ENCODE assay signal across 8 mouse cellular contexts in the genomic region with DNA sequence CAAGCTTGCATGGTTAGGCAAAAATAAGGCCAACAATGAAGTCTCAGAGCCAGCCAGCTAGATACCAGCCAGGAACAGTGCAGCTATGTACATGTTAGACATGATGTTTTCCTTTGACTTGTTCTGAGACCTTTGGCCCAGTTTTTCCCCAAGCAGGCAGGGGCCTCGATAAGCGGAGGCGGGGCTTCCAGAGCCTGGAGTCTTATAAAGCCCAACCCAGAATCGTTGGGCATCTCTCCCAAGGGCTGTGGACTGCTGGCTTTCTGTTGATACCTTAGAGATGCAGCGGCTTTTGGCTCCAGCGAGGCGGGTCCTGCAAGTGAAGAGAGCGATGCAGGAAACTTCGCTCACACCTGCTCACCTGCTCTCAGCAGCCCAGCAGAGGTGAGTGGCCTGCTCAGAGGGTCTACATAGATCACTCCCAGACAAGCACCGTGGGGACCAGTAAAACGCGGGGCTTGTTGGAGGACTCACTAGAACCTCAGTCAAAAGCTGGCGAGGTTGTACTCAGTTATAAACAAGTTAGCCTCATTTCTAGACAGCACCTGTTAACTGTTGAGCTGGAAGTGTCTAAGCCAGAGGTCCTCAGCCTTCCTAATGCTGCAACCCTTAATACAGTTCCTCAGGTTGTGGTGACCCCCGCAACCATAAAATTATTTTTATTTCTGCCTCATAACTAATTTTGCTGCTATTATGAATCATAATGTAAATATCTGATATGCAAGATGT. TPM values are rescaled to one million over a fixed set of nuclear protein-coding genes. Genes with fewer than 3 reads are reported as not detected.
DNase-seq lines count a peak whose midpoint lies in the region; ATAC-seq and TF ChIP-seq lines count a peak whose summit lies in the region.

A gene (plus strand): TSS at position 232 of the 729 bp plus-strand sequence.

- ATAC-seq in forebrain, embryonic 15.5 days (replicated peaks), result peak; percentile 65
- ATAC-seq in limb, embryonic 14.5 days (ENCODE audit: low FRiP score, low read depth), result 0 out of 2 replicates have a peak, but pooled peaks have one; percentile 12
- peak; percentile 37; the same call in 1 of the 2 replicates for ATAC-seq in midbrain, embryonic 14.5 days (ENCODE audit: low FRiP score, low TSS enrichment)

- H3K9ac ChIP-seq in forebrain, embryonic 15.5 days (replicated peaks), result no peak within 1 kb of the TSS
- no peak within 1 kb of the TSS for H3K9ac ChIP-seq in limb, embryonic 14.5 days (ENCODE audit: low read depth, low read length, severe bottlenecking)
- H3K9ac ChIP-seq in midbrain, embryonic 14.5 days (replicated peaks; ENCODE audit: low read length), result no peak within 1 kb of the TSS

- intact Hi-C loops in left cerebral cortex, postnatal 14 days (cut with DNase I), result no loop called here

- H3K9me3 ChIP-seq in forebrain, embryonic 15.5 days, result no peaks in the 10 kb centered on the region
- no peaks in the 10 kb centered on the region for H3K9me3 ChIP-seq in hindbrain, embryonic 10.5 days
- H3K9me3 ChIP-seq in limb, embryonic 14.5 days (ENCODE audit: control insufficient read depth, low read length), result no peaks in the 10 kb centered on the region
- no peaks in the 10 kb centered on the region for H3K9me3 ChIP-seq in midbrain, embryonic 14.5 days (ENCODE audit: control insufficient read depth, low read length)

- peak; percentile 7 to 8 for DNase-seq in left cerebral cortex, postnatal 14 days (ENCODE audit: low spot score in 2 of 2)
- DNase-seq in left cerebral cortex, adult 18-20 months (ENCODE audit: low spot score in 2 of 2), result no peak
- peak; percentile 24 for DNase-seq in hindbrain, embryonic 10.5 days (ENCODE audit: low spot score)
- DNase-seq in limb, embryonic 14.5 days (ENCODE audit: low spot score), result peak; percentile 18
- peak; percentile 23 for DNase-seq in midbrain, embryonic 14.5 days
- DNase-seq in thymus, postnatal 10 days (ENCODE audit: low spot score in 2 of 2), result peak; percentile 21 to 33
- DNase-seq in natural killer cell, adult 2 months (ENCODE audit: low spot score in 2 of 2), result no peak

- no peaks in the 10 kb centered on the region for H3K4me1 ChIP-seq in forebrain, embryonic 15.5 days
- peaks cover 14% of the 10 kb centered on the region for H3K4me1 ChIP-seq in hindbrain, embryonic 10.5 days (replicated peaks)
- H3K4me1 ChIP-seq in limb, embryonic 14.5 days (ENCODE audit: control insufficient read depth, insufficient read depth, low read length), result peaks cover 5% of the 10 kb centered on the region
- no peaks in the 10 kb centered on the region for H3K4me1 ChIP-seq in midbrain, embryonic 14.5 days (ENCODE audit: control insufficient read depth, insufficient read depth, low read length)

- no peak within 1 kb of the TSS for H3K27ac ChIP-seq in forebrain, embryonic 15.5 days (replicated peaks)
- H3K27ac ChIP-seq in hindbrain, embryonic 10.5 days, result peak within 1 kb of the TSS; percentile 23; the same call in 1 of the 2 replicates
- H3K27ac ChIP-seq in limb, embryonic 14.5 days (replicated peaks; ENCODE audit: low read depth, low read length), result no peak within 1 kb of the TSS
- H3K27ac ChIP-seq in midbrain, embryonic 14.5 days (replicated peaks; ENCODE audit: low read depth, low read length), result no peak within 1 kb of the TSS

- WGBS in forebrain, embryonic 15.5 days, result 65% methylated on average over 14 of the region's 14 CpGs
- 62% methylated on average over 14 of the region's 14 CpGs for WGBS in hindbrain, embryonic 10.5 days
- 53% methylated on average over 14 of the region's 14 CpGs for WGBS in limb, embryonic 14.5 days
- WGBS in midbrain, embryonic 14.5 days, result 62% methylated on average over 14 of the region's 14 CpGs

- H3K4me3 ChIP-seq in forebrain, embryonic 15.5 days, result no peak within 1 kb of the TSS
- H3K4me3 ChIP-seq in hindbrain, embryonic 10.5 days, result no peak within 1 kb of the TSS
- no peak within 1 kb of the TSS for H3K4me3 ChIP-seq in limb, embryonic 14.5 days (replicated peaks; ENCODE audit: low read length)
- H3K4me3 ChIP-seq in midbrain, embryonic 14.5 days (replicated peaks; ENCODE audit: low read depth, low read length), result no peak within 1 kb of the TSS

- no peak for TF ChIP-seq POLR2A in limb, embryonic 14.5 days (IDR thresholded peaks at IDR 0.05; ENCODE audit: borderline replicate concordance, extremely low read depth, insufficient read depth, insufficient read length)

- H3K27me3 ChIP-seq in forebrain, embryonic 15.5 days, result no peaks in the 10 kb centered on the region
- no peaks in the 10 kb centered on the region for H3K27me3 ChIP-seq in hindbrain, embryonic 10.5 days (ENCODE audit: insufficient read depth, poor library complexity, severe bottlenecking)
- H3K27me3 ChIP-seq in limb, embryonic 14.5 days (ENCODE audit: control insufficient read depth, insufficient read depth, low read length), result no peaks in the 10 kb centered on the region
- H3K27me3 ChIP-seq in midbrain, embryonic 14.5 days (ENCODE audit: control insufficient read depth, insufficient read depth, low read length), result no peaks in the 10 kb centered on the region

- H3K36me3 ChIP-seq in forebrain, embryonic 15.5 days, result no peaks in the 10 kb centered on the region
- no peaks in the 10 kb centered on the region for H3K36me3 ChIP-seq in hindbrain, embryonic 10.5 days
- no peaks in the 10 kb centered on the region for H3K36me3 ChIP-seq in limb, embryonic 14.5 days (ENCODE audit: control insufficient read depth, insufficient read depth, low read length)
- no peaks in the 10 kb centered on the region for H3K36me3 ChIP-seq in midbrain, embryonic 14.5 days (ENCODE audit: control insufficient read depth, insufficient read depth, low read length)

- no peak within 1 kb of the TSS for H3K4me2 ChIP-seq in forebrain, embryonic 15.5 days (replicated peaks)
- H3K4me2 ChIP-seq in limb, embryonic 14.5 days (replicated peaks; ENCODE audit: low read depth, low read length, severe bottlenecking), result peak within 1 kb of the TSS; percentile 6; the same call in 1 of the 2 replicates
- H3K4me2 ChIP-seq in midbrain, embryonic 14.5 days (ENCODE audit: low read length), result no peak within 1 kb of the TSS

RNA-seq across cellular contexts. Expression of the gene that starts here (rescaled TPM):
- 10 to 100 TPM; 10.5 to 10.9 TPM for total RNA-seq in left cerebral cortex, postnatal 14 days (2021)
- 1 to 10 TPM; 5.2 to 6.4 TPM for total RNA-seq in left cerebral cortex, adult 18-20 months (2021)
- polyA plus RNA-seq in forebrain, embryonic 15.5 days (2015; fragmentation: Nextera tagmentation; extraction: Ambion mirVana), result 7.6 and 8.2 TPM in 2 replicates
- 2.2 and 3.8 TPM in 2 replicates for polyA plus RNA-seq in hindbrain, embryonic 10.5 days (2016; fragmentation: Nextera tagmentation; extraction: Ambion mirVana)
- 0.82 and 0.91 TPM in 2 replicates for polyA plus RNA-seq in limb, embryonic 14.5 days (2012; rRNA removed)
- 1.4 and 2.5 TPM in 2 replicates for polyA plus RNA-seq in limb, embryonic 14.5 days (2014; fragmentation: Nextera tagmentation; extraction: Ambion mirVana)
- 8.6 and 16.2 TPM in 2 replicates for polyA plus RNA-seq in midbrain, embryonic 14.5 days (2014; fragmentation: Nextera tagmentation; extraction: Ambion mirVana)

Comparison
In these comparisons a context has a peak if more than half of its experiments do, and no peak if none do; other contexts are left out.
1. DNase-seq: peak in left cerebral cortex, postnatal 14 days (2 of 2), hindbrain, embryonic 10.5 days (single experiment), limb, embryonic 14.5 days (single experiment), midbrain, embryonic 14.5 days (single experiment) and thymus, postnatal 10 days (2 of 2); none in left cerebral cortex, adult 18-20 months (0 of 2) and natural killer cell, adult 2 months (0 of 2).
2. ATAC-seq: peak in every context shown above with its lines; median percentile 65 in forebrain, embryonic 15.5 days; 37 in midbrain, embryonic 14.5 days; 12 in limb, embryonic 14.5 days.